8 mouse cellular contexts compared by ENCODE assay signal in genomic region chr11:115670451-115671050, GRCm38 (mm10). TPM values are rescaled to one million over a fixed set of nuclear protein-coding genes. Genes with fewer than 3 reads are reported as not detected.
DNase-seq lines count a peak whose midpoint lies in the region; ATAC-seq and TF ChIP-seq lines count a peak whose summit lies in the region.

No protein-coding gene starts in this region.

- no peak for TF ChIP-seq POLR2A in heart, adult 2 months (IDR thresholded peaks at IDR 0.05; ENCODE audit: insufficient read depth, low read depth, low read length)
- no peak for TF ChIP-seq POLR2A in bone marrow macrophage, adult 2 months (IDR thresholded peaks at IDR 0.05; ENCODE audit: borderline replicate concordance, low read depth, low read length)

- intact Hi-C loops in heart, adult 2 months (cut with DNase I) = no loop called here
- intact Hi-C loops in left cerebral cortex, postnatal 14 days (cut with DNase I) = no loop called here

- WGBS in heart, adult 2 months = 30% methylated on average over 5 of the region's 5 CpGs
- WGBS in hindbrain, embryonic 12.5 days = 33% methylated on average over 5 of the region's 5 CpGs

- no peak for ATAC-seq in hindbrain, embryonic 12.5 days (ENCODE audit: low FRiP score)

- no peak for TF ChIP-seq CTCF in heart, adult 2 months (IDR thresholded peaks at IDR 0.05)
- no peak for TF ChIP-seq CTCF in bone marrow macrophage, adult 2 months (IDR thresholded peaks at IDR 0.05; ENCODE audit: low read depth, low read length)

- H3K4me3 ChIP-seq in heart, adult 2 months = no peak overlapping the region
- no peak overlapping the region for H3K4me3 ChIP-seq in bone marrow macrophage, adult 2 months (ENCODE audit: insufficient read depth, low read length)
- H3K4me3 ChIP-seq in hindbrain, embryonic 12.5 days = no peak overlapping the region

- H3K79me2 ChIP-seq in heart, adult 2 months (replicated peaks; ENCODE audit: control insufficient read depth, insufficient read depth, low read length) = peaks cover 19% of the 10 kb centered on the region

- peak in 1 of 2 experiments; percentile 41 for DNase-seq in heart, adult 2 months
- no peak for DNase-seq in heart, adult 8-10 months (ENCODE audit: low spot score)
- peak; percentile 52 to 64 for DNase-seq in frontal cortex, adult 2 months (ENCODE audit: extremely low spot score in 1 of 2, low spot score in 1 of 2)
- DNase-seq in left cerebral cortex, postnatal 14 days (ENCODE audit: low spot score in 2 of 2) = peak; percentile 52 to 69
- DNase-seq in thymus, postnatal 0 days (ENCODE audit: low spot score) = peak; percentile 65
- no peak for DNase-seq in spleen, adult 12 weeks (ENCODE audit: low spot score)

- peak overlapping the region; percentile 33; the same call in 1 of the 2 replicates for H3K9ac ChIP-seq in heart, adult 2 months (ENCODE audit: low read depth, low read length)
- no peak overlapping the region for H3K9ac ChIP-seq in hindbrain, embryonic 12.5 days

- no peaks in the 10 kb centered on the region for H3K27me3 ChIP-seq in heart, adult 2 months (ENCODE audit: control insufficient read depth, insufficient read depth, low read length)
- H3K27me3 ChIP-seq in hindbrain, embryonic 12.5 days = no peaks in the 10 kb centered on the region

- H3K36me3 ChIP-seq in heart, adult 2 months (ENCODE audit: control insufficient read depth, insufficient read depth, low read length) = peaks cover 8% of the 10 kb centered on the region
- H3K36me3 ChIP-seq in hindbrain, embryonic 12.5 days = no peaks in the 10 kb centered on the region

- no peak for TF ChIP-seq EP300 in heart, adult 2 months (IDR thresholded peaks at IDR 0.05; ENCODE audit: insufficient read depth, low read depth, low read length)

- H3K27ac ChIP-seq in heart, adult 2 months = peak overlapping the region; percentile 43; the same call in 1 of the 2 replicates
- peak overlapping the region; percentile 33 for H3K27ac ChIP-seq in bone marrow macrophage, adult 2 months (ENCODE audit: insufficient read depth, low read depth, low read length)
- no peak overlapping the region for H3K27ac ChIP-seq in hindbrain, embryonic 12.5 days

- H3K4me1 ChIP-seq in heart, adult 2 months (ENCODE audit: control insufficient read depth, insufficient read depth, low read length) = peaks cover 27% of the 10 kb centered on the region
- peaks cover 58% of the 10 kb centered on the region for H3K4me1 ChIP-seq in bone marrow macrophage, adult 2 months (ENCODE audit: control insufficient read depth, insufficient read depth, low read length)
- peaks cover 10% of the 10 kb centered on the region for H3K4me1 ChIP-seq in hindbrain, embryonic 12.5 days

- H3K4me2 ChIP-seq in hindbrain, embryonic 12.5 days (replicated peaks) = no peak overlapping the region

- H3K9me3 ChIP-seq in hindbrain, embryonic 12.5 days (replicated peaks) = no peaks in the 10 kb centered on the region

RNA-seq across cellular contexts. Expression of gene Grb2, which starts 37.8 kb away (rescaled TPM):
- total RNA-seq in heart, adult 2 months (2021) = 100 to 1,000 TPM; 107 to 109 TPM
- polyA plus RNA-seq in heart, adult 2 months (2012; rRNA removed) = 52.0 and 73.2 TPM in 2 replicates
- 100 to 1,000 TPM in 3 of 4 experiments, 10 to 100 TPM in 1; 93.7 to 126 (median 111) TPM for total RNA-seq in heart, adult 8-10 months (2022)
- 251 and 274 TPM in 2 replicates for polyA plus RNA-seq in bone marrow macrophage, adult 2 months (2012; ENCODE audit: insufficient read depth, insufficient read length, missing spikeins)
- polyA plus RNA-seq in frontal cortex, adult 2 months (2012; rRNA removed) = 194 and 200 TPM in 2 replicates
- total RNA-seq in left cerebral cortex, postnatal 14 days (2021) = 100 to 1,000 TPM; 183 to 190 TPM
- polyA plus RNA-seq in thymus, postnatal 0 days (2015; fragmentation: Nextera tagmentation; extraction: Ambion mirVana) = 143 and 144 TPM in 2 replicates
- 151 and 164 TPM in 2 replicates for polyA plus RNA-seq in hindbrain, embryonic 12.5 days (2016; fragmentation: Nextera tagmentation; extraction: Ambion mirVana)

RNA-seq across cellular contexts. Expression of gene Slc25a19, which starts 42.5 kb away (rescaled TPM):
- total RNA-seq in heart, adult 2 months (2021) = 10 to 100 TPM; 32.9 to 40.7 TPM
- 97.1 and 106 TPM in 2 replicates for polyA plus RNA-seq in heart, adult 2 months (2012; rRNA removed)
- 10 to 100 TPM; 31.4 to 40.9 (median 34.9) TPM for total RNA-seq in heart, adult 8-10 months (2022)
- 27.0 and 37.0 TPM in 2 replicates for polyA plus RNA-seq in bone marrow macrophage, adult 2 months (2012; ENCODE audit: insufficient read depth, insufficient read length, missing spikeins)
- 117 and 127 TPM in 2 replicates for polyA plus RNA-seq in frontal cortex, adult 2 months (2012; rRNA removed)
- total RNA-seq in left cerebral cortex, postnatal 14 days (2021) = 10 to 100 TPM; 55.1 to 58.1 TPM
- 35.5 and 39.5 TPM in 2 replicates for polyA plus RNA-seq in thymus, postnatal 0 days (2015; fragmentation: Nextera tagmentation; extraction: Ambion mirVana)
- polyA plus RNA-seq in hindbrain, embryonic 12.5 days (2016; fragmentation: Nextera tagmentation; extraction: Ambion mirVana) = 24.7 and 26.5 TPM in 2 replicates

RNA-seq across cellular contexts. Expression of gene Mif4gd, which starts 57.8 kb away (rescaled TPM):
- total RNA-seq in heart, adult 2 months (2021) = 10 to 100 TPM; 51.3 to 54.7 TPM
- polyA plus RNA-seq in heart, adult 2 months (2012; rRNA removed) = 94.0 and 123 TPM in 2 replicates
- 10 to 100 TPM; 40.8 to 52.0 (median 45.0) TPM for total RNA-seq in heart, adult 8-10 months (2022)
- polyA plus RNA-seq in bone marrow macrophage, adult 2 months (2012; ENCODE audit: insufficient read depth, insufficient read length, missing spikeins) = 90.6 and 96.3 TPM in 2 replicates
- polyA plus RNA-seq in frontal cortex, adult 2 months (2012; rRNA removed) = 36.3 and 38.9 TPM in 2 replicates
- total RNA-seq in left cerebral cortex, postnatal 14 days (2021) = 10 to 100 TPM; 14.8 to 17.4 TPM
- 120 and 121 TPM in 2 replicates for polyA plus RNA-seq in thymus, postnatal 0 days (2015; fragmentation: Nextera tagmentation; extraction: Ambion mirVana)
- polyA plus RNA-seq in hindbrain, embryonic 12.5 days (2016; fragmentation: Nextera tagmentation; extraction: Ambion mirVana) = 12.0 and 12.4 TPM in 2 replicates

Comparison
In these comparisons a context has a peak if more than half of its experiments do, and no peak if none do; other contexts are left out.
1. DNase-seq: peak in frontal cortex, adult 2 months (2 of 2), left cerebral cortex, postnatal 14 days (2 of 2) and thymus, postnatal 0 days (single experiment); none in heart, adult 8-10 months (single experiment) and spleen, adult 12 weeks (single experiment).